Mouse (Mus musculus): Measurements from ENCODE around the gene Dner. TPM values are rescaled to one million over a fixed set of nuclear protein-coding genes. Genes with fewer than 3 reads are reported as not detected.

The Dner gene
- polyA plus RNA-seq, 1 experiment from 2014 or later = 0.32 TPM

GRCm38 (mm10) chr1:84433291-84433980 lies 262.6 kb downstream of the Dner start:
- no peaks in the 10 kb centered on the region for H3K36me3 ChIP-seq (ENCODE audit: control insufficient read depth, insufficient read depth, low read length)
- H3K27ac ChIP-seq (ENCODE audit: low read depth, low read length) = no peak overlapping the region
- H3K4me3 ChIP-seq (ENCODE audit: low read depth, low read length) = no peak overlapping the region
- no peak for ATAC-seq (replicated peaks; ENCODE audit: low FRiP score)
- H3K9me3 ChIP-seq (ENCODE audit: control insufficient read depth, low read length) = no peaks in the 10 kb centered on the region
- no peak overlapping the region for H3K4me2 ChIP-seq
- no peak for DNase-seq (ENCODE audit: low spot score)
- H3K27me3 ChIP-seq (replicated peaks; ENCODE audit: control insufficient read depth, insufficient read depth, low read length) = no peaks in the 10 kb centered on the region
- 74% methylated on average over 6 of the region's 6 CpGs for WGBS
- no peak overlapping the region for H3K9ac ChIP-seq (ENCODE audit: low read depth, low read length)
- H3K4me1 ChIP-seq (replicated peaks; ENCODE audit: control insufficient read depth, insufficient read depth, low read length) = no peaks in the 10 kb centered on the region

GRCm38 (mm10) chr1:84432311-84432710 lies 263.7 kb downstream of the Dner start:
- Histone ChIP-seq H3K4me1 (replicated peaks; ENCODE audit: control insufficient read depth, insufficient read depth, low read length) (no peaks in the 10 kb centered on the region), H3K27ac (ENCODE audit: low read depth, low read length) (no peak overlapping the region), H3K27me3 (replicated peaks; ENCODE audit: control insufficient read depth, insufficient read depth, low read length) (no peaks in the 10 kb centered on the region), H3K4me2 (no peak overlapping the region), H3K9me3 (ENCODE audit: control insufficient read depth, low read length) (no peaks in the 10 kb centered on the region), H3K36me3 (ENCODE audit: control insufficient read depth, insufficient read depth, low read length) (no peaks in the 10 kb centered on the region), H3K9ac (ENCODE audit: low read depth, low read length) (no peak overlapping the region), H3K4me3 (ENCODE audit: low read depth, low read length) (no peak overlapping the region)
- ATAC-seq (replicated peaks; ENCODE audit: low FRiP score) (no peak), DNase-seq (ENCODE audit: low spot score) (no peak)
- 66% methylated on average over 1 of the region's 1 CpGs for WGBS

DNA sequence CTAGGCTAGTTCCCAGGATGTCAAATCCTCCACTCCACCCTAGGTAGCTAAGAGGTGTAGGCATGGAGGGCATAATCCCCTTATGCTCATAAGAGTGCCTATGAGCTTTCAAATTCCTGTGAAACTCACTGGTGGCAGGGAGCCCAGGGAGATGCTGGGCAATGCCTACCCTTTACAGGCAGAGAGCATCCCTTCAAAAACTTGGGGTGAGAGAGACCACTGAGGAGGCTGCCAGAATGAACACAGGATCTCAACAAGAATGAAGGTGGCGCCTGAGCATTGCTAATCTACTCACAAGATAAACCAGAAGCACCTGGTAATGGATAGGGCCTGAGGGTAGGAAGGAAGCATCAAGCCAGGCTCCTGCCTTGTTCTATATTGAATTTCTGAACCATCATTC lies 267.7 kb downstream of the Dner start:
- Histone ChIP-seq H3K4me2 (no peak overlapping the region), H3K9me3 (ENCODE audit: control insufficient read depth, low read length) (no peaks in the 10 kb centered on the region), H3K4me3 (ENCODE audit: low read depth, low read length) (no peak overlapping the region), H3K36me3 (ENCODE audit: control insufficient read depth, insufficient read depth, low read length) (no peaks in the 10 kb centered on the region), H3K4me1 (replicated peaks; ENCODE audit: control insufficient read depth, insufficient read depth, low read length) (no peaks in the 10 kb centered on the region), H3K27ac (ENCODE audit: low read depth, low read length) (no peak overlapping the region), H3K9ac (ENCODE audit: low read depth, low read length) (no peak overlapping the region), H3K27me3 (replicated peaks; ENCODE audit: control insufficient read depth, insufficient read depth, low read length) (no peaks in the 10 kb centered on the region)
- no peak for DNase-seq (ENCODE audit: low spot score)
- WGBS = 43% methylated on average over 1 of the region's 1 CpGs
- no peak for ATAC-seq (replicated peaks; ENCODE audit: low FRiP score)

GRCm38 (mm10) chr1:84427757-84428156 lies 268.3 kb downstream of the Dner start:
- no peak for DNase-seq (ENCODE audit: low spot score)
- ATAC-seq (replicated peaks; ENCODE audit: low FRiP score) = no peak
- no peak overlapping the region for H3K4me3 ChIP-seq (ENCODE audit: low read depth, low read length)
- H3K9ac ChIP-seq (ENCODE audit: low read depth, low read length) = no peak overlapping the region
- no peak overlapping the region for H3K4me2 ChIP-seq
- H3K9me3 ChIP-seq (ENCODE audit: control insufficient read depth, low read length) = no peaks in the 10 kb centered on the region
- H3K36me3 ChIP-seq (ENCODE audit: control insufficient read depth, insufficient read depth, low read length) = no peaks in the 10 kb centered on the region
- WGBS = 71% methylated on average over 11 of the region's 11 CpGs
- no peaks in the 10 kb centered on the region for H3K27me3 ChIP-seq (replicated peaks; ENCODE audit: control insufficient read depth, insufficient read depth, low read length)
- H3K4me1 ChIP-seq (replicated peaks; ENCODE audit: control insufficient read depth, insufficient read depth, low read length) = no peaks in the 10 kb centered on the region
- H3K27ac ChIP-seq (ENCODE audit: low read depth, low read length) = no peak overlapping the region

- Histone ChIP-seq H3K9me3 (ENCODE audit: control insufficient read depth, low read length) (no peaks in the 10 kb centered on the region), H3K4me3 (ENCODE audit: low read depth, low read length) (no peak overlapping the region), H3K27ac (ENCODE audit: low read depth, low read length) (no peak overlapping the region), H3K36me3 (ENCODE audit: control insufficient read depth, insufficient read depth, low read length) (no peaks in the 10 kb centered on the region), H3K27me3 (replicated peaks; ENCODE audit: control insufficient read depth, insufficient read depth, low read length) (no peaks in the 10 kb centered on the region), H3K4me1 (replicated peaks; ENCODE audit: control insufficient read depth, insufficient read depth, low read length) (no peaks in the 10 kb centered on the region), H3K9ac (ENCODE audit: low read depth, low read length) (no peak overlapping the region), H3K4me2 (no peak overlapping the region)
- ATAC-seq (replicated peaks; ENCODE audit: low FRiP score) = no peak
- 68% methylated on average over 5 of the region's 5 CpGs for WGBS
- DNase-seq (ENCODE audit: low spot score) = no peak
These were observed 269.3 kb downstream of the Dner start for GRCm38 (mm10) chr1:84426679-84427078.

GRCm38 (mm10) chr1:84422881-84423280 lies 273.1 kb downstream of the Dner start:
- H3K4me1 ChIP-seq (replicated peaks; ENCODE audit: control insufficient read depth, insufficient read depth, low read length) = no peaks in the 10 kb centered on the region
- no peak overlapping the region for H3K4me3 ChIP-seq (ENCODE audit: low read depth, low read length)
- WGBS = 65% methylated on average over 2 of the region's 2 CpGs
- no peak for DNase-seq (ENCODE audit: low spot score)
- no peak overlapping the region for H3K4me2 ChIP-seq
- H3K36me3 ChIP-seq (ENCODE audit: control insufficient read depth, insufficient read depth, low read length) = no peaks in the 10 kb centered on the region
- no peak overlapping the region for H3K27ac ChIP-seq (ENCODE audit: low read depth, low read length)
- H3K9ac ChIP-seq (ENCODE audit: low read depth, low read length) = no peak overlapping the region
- H3K9me3 ChIP-seq (ENCODE audit: control insufficient read depth, low read length) = no peaks in the 10 kb centered on the region
- no peaks in the 10 kb centered on the region for H3K27me3 ChIP-seq (replicated peaks; ENCODE audit: control insufficient read depth, insufficient read depth, low read length)
- no peak for ATAC-seq (replicated peaks; ENCODE audit: low FRiP score)

- ATAC-seq (replicated peaks; ENCODE audit: low FRiP score) = no peak
- no peak overlapping the region for H3K4me2 ChIP-seq
- no peaks in the 10 kb centered on the region for H3K36me3 ChIP-seq (ENCODE audit: control insufficient read depth, insufficient read depth, low read length)
- H3K4me3 ChIP-seq (ENCODE audit: low read depth, low read length) = no peak overlapping the region
- no peak overlapping the region for H3K27ac ChIP-seq (ENCODE audit: low read depth, low read length)
- DNase-seq (ENCODE audit: low spot score) = no peak
- H3K4me1 ChIP-seq (replicated peaks; ENCODE audit: control insufficient read depth, insufficient read depth, low read length) = no peaks in the 10 kb centered on the region
- H3K27me3 ChIP-seq (replicated peaks; ENCODE audit: control insufficient read depth, insufficient read depth, low read length) = no peaks in the 10 kb centered on the region
- no peak overlapping the region for H3K9ac ChIP-seq (ENCODE audit: low read depth, low read length)
- no peaks in the 10 kb centered on the region for H3K9me3 ChIP-seq (ENCODE audit: control insufficient read depth, low read length)
- 62% methylated on average over 1 of the region's 1 CpGs for WGBS
These were observed 274.2 kb downstream of the Dner start for GRCm38 (mm10) chr1:84421845-84422244.

DNA sequence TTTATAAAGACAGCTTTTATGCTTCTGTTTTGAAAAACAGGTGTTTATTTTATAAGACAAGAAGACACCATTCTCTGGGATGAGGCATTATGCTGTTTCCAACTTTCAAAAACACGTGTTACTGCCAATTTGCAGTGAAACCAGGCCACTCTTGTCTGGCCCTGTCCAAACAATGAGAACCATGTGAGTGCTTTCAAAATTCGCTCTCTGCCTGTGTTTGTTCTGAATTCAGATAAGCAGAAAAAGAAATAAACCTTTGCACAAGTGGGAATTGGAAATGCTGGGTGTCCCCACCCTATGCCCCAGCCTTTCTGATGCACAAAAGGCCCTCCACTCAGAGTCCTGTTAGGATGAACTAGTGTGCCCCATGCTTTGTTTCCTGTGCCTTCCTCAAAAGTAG lies 276.6 kb downstream of the Dner start:
- Histone ChIP-seq H3K4me2 (no peak overlapping the region), H3K4me3 (ENCODE audit: low read depth, low read length) (no peak overlapping the region), H3K4me1 (replicated peaks; ENCODE audit: control insufficient read depth, insufficient read depth, low read length) (no peaks in the 10 kb centered on the region), H3K36me3 (ENCODE audit: control insufficient read depth, insufficient read depth, low read length) (no peaks in the 10 kb centered on the region), H3K9me3 (ENCODE audit: control insufficient read depth, low read length) (no peaks in the 10 kb centered on the region), H3K9ac (ENCODE audit: low read depth, low read length) (no peak overlapping the region), H3K27ac (ENCODE audit: low read depth, low read length) (no peak overlapping the region), H3K27me3 (replicated peaks; ENCODE audit: control insufficient read depth, insufficient read depth, low read length) (no peaks in the 10 kb centered on the region)
- DNase-seq (ENCODE audit: low spot score) (no peak), ATAC-seq (replicated peaks; ENCODE audit: low FRiP score) (no peak)
- 57% methylated on average over 2 of the region's 2 CpGs for WGBS

DNA sequence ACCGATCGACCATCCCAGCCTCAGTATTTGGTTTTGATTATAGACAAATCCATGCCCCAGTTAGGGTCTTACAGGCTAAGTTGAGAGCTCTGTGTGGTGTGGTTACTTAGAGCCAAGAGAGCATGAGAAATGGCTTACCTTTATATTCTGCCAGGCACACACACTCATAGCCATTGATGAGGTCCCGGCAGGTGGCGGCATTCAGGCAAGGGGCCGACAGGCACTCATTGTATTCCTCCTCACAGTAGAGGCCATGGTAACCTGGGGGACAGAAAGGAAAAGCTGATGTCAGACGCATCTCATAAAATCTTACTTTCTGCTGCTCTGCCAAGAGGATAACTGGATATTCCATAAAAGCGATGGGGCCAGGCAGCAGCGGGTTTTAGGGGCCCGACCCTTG lies 277.5 kb downstream of the Dner start:
- H3K9ac ChIP-seq (ENCODE audit: low read depth, low read length) = no peak overlapping the region
- no peak for DNase-seq (ENCODE audit: low spot score)
- no peak for ATAC-seq (replicated peaks; ENCODE audit: low FRiP score)
- no peaks in the 10 kb centered on the region for H3K4me1 ChIP-seq (replicated peaks; ENCODE audit: control insufficient read depth, insufficient read depth, low read length)
- 77% methylated on average over 9 of the region's 9 CpGs for WGBS
- no peaks in the 10 kb centered on the region for H3K27me3 ChIP-seq (replicated peaks; ENCODE audit: control insufficient read depth, insufficient read depth, low read length)
- no peaks in the 10 kb centered on the region for H3K9me3 ChIP-seq (ENCODE audit: control insufficient read depth, low read length)
- H3K36me3 ChIP-seq (ENCODE audit: control insufficient read depth, insufficient read depth, low read length) = no peaks in the 10 kb centered on the region
- no peak overlapping the region for H3K4me2 ChIP-seq
- H3K27ac ChIP-seq (ENCODE audit: low read depth, low read length) = no peak overlapping the region
- no peak overlapping the region for H3K4me3 ChIP-seq (ENCODE audit: low read depth, low read length)

All from liver, embryonic 11.5 days (tissue).